Mouse (Mus musculus) left cerebral cortex, postnatal 14 days (tissue): ENCODE measurements around the gene Faf1. TPM values are rescaled to one million over a fixed set of nuclear protein-coding genes. Genes with fewer than 3 reads are reported as not detected.

ENCODE experiments used
- DNase-seq, 2 experiments: peaks; one replicate each; pipeline ENCODE4 v3.0.0; 2021 to 2022; ENCODE audit warnings: low spot score in 2 of 2, mixed read lengths in 1 of 2
- intact Hi-C: fragments of 180-260 bp; cut with DNase I; formaldehyde crosslinking; loops from one replicate; pipeline ENCODE4 v1.15.1; 2025
- total RNA-seq, 2 experiments: library from RNA; stranded (reverse); gene quantifications; 2 replicates each; pipeline ENCODE4 v1.2.3; 2021

Faf1 gene
- total RNA-seq, 2 experiments from 2014 or later, result 23.5 to 26.9 TPM

DNA sequence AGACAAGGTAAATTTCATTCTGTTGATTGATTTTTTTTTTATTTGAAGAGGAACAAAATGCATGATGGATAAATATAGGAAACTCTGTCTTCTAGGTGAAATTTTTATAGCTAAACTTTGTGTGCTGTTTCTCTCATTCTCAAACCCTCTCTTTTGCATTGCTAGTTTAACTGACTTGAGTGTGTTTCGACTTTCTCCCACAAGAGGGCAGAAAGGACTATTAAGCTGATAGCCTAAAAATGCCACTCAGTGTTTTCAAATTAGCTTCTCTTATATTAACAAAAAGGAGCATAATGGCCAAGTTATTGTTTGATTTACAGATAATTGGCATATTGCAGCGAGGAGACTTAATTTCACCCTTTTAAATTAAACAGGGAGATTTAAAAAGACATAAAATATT lies 82.6 kb downstream of the Faf1 start:
- intact Hi-C loops, result loop anchor here (2.0 kb wide), 1 partner anchor 262 kb away; no protein-coding TSS in a partner anchor
- DNase-seq, result peak; percentile 59 to 67

DNA sequence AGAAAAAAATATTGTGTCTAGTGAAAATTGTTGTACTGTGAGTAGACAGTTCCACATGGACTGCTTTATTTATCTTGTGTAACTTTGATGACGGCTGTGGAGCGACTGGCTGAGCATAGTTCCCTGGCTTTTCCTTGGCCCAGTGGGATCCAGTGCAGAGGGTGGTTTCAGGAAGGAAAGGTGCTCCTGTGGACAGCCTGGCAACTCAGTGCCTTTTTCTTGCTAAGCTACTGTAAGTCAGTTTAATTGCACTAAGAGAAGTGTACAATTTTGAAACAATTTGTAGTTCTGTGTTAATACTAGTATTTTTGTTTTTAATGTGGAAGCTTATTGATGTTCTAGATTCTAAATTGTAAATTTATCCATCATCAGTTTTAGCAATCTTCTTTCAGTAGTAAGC lies 83.5 kb downstream of the Faf1 start:
- no peak for DNase-seq
- intact Hi-C loops, result loop anchor here (2.0 to 5.0 kb wide), 2 partner anchors 222 to 261 kb away; no protein-coding TSS in a partner anchor

DNA sequence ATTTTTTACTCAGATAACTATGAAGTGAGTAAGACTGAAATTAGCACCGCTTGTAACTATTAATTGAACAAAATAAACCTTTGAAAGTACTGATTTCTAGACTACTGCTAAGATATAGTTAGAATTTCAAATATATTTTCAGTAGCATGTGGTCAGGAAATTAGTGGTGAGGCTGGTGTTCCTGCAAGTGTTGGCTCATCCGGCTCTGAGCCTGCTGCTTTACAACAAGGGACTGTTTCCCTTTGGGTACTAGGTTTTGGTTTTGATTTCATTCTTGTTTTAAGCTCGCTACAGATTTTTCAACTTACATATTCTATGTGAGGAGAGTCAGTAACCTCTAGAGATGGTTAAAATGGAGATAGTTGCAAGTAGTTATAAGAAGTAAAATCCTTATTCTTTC lies 84.1 kb downstream of the Faf1 start:
- intact Hi-C loops, result loop anchor here (5.0 kb wide), 1 partner anchor 222 kb away; no protein-coding TSS in a partner anchor

DNA sequence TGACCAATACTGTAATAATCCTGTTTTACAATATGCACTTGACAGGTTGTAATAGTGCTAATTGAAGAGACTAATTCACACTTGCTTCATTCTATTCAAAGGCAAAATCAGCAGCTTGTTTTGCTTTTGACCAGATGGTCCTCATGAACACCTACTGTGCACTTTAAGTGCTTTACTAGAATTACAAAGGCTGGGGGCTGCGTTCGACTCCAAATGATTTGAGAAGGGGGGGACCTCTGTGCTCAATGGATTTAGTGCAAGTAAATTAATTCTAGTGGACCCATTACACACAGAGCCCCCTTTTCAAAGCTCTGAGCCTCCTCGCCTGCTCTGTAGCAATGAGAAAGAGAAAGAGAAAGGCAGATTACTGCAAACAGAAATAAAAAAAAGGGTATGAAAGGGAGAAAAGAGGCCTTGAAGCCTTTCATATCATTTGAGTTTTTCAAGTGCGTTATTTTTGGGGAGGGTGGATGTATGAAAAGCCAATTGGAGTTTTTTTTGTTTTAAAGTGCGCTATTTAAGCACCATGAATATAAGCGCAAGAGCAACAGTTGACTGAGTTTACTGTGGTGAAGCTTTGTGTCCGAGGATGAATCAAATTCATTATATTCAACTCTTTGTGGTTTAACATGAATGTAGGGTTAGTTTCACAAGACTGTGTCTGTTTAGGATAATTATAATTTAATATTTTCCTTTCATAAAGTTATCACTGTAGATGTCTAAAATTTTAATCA lies 86.5 kb downstream of the Faf1 start:
- intact Hi-C loops, result loop anchor here (5.0 kb wide), 1 partner anchor 219 kb away; no protein-coding TSS in a partner anchor
- DNase-seq, result no peak

More for the DNA sequence above, 84.1 kb downstream of the Faf1 start:
- DNase-seq, result no peak

DNA sequence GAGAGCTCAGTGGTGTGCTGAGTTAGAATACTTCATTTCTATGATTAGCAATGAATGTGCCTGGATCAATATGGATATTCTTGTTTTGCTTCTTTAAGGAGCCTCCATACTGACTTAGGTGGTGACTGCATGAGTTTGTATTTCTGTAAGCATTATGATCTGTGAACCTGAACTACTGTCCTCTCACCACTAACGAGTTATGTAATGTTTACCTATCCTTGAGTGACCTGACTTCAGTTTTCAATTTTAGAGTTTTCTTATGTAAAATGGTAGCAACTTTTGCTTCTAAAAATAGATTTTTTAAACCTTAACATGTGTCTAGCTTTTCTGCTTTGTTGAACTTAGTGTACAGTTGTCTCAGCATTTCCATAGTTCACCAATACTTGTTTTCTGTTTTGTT lies 92.7 kb downstream of the Faf1 start:
- intact Hi-C loops, result no loop called here
- no peak for DNase-seq

DNA sequence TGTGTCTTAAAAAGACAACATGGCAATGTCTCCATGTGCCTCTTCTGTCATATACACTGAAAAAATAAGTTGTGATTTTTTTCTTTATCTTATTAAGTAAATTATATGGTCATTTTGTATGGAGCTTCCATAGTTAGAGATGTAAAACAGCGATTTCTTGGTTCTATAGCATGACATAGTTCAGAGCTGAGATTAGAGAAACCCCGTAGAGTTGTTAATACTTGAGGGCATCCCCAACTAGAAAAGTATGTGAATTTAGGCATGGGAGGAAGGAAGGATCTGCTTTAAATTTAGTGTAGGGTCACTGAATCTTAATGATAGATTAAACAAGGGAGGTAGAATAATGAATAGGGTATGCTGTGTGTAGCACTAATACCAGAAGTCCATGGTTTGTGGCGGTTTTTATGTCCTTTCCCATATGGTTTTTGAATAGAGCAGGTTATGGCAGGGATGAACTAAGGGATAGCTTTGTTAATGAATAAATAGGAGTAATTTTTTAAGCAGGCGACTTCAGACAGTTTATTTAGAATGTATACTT lies 106.3 kb downstream of the Faf1 start:
- no peak for DNase-seq

DNA sequence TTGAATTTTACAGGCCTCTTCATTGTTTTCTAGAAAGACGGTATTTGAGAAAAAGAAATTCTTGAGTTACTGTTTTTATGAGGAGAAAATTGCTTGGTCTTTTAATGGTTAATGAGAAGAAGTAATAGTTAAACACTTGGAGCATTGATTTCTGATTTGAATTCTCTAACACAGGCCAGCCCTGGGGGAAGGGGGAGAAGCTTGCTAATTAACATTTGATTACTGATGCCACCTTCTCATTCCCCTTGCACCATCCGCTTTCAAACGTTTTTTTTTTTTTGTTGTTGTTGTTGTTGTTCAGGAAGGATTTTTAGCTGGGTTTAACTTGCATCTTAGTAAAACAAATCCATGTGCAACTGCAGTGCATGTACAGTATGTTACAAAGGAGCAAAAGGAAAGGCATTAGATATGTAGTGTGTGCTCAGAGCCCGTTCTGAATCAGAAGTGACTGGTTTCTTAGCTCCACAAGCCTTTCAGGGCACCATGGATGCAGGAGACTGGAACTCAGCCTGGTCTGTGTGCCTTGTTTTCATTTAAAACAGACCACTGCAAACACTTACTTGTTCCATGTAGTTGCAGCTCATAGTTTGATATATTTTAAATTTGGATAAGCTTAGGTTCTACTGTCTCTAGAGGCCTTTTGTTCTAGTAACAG lies 113.1 kb downstream of the Faf1 start:
- intact Hi-C loops, result no loop called here
- DNase-seq, result no peak

More for the DNA sequence above, 106.3 kb downstream of the Faf1 start:
- intact Hi-C loops, result no loop called here

DNA sequence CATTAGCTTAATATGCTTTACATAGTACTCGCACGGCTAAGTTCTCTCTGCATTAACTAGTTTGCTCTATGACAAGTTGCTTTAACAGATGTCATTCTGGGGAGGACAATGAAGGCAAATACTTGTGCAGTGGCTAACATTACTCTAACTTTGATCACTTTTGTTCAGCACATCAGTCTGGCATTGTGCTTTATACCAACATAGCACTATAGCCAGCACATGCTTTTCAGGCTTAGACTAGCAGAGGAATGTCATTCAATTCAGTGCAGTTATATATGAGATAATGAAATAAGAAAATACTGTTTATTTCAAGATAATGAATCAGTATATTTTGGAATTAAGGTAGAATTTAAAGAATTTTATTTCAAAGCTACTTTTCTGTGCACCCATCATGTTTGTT lies 115.9 kb downstream of the Faf1 start:
- intact Hi-C loops, result no loop called here
- DNase-seq, result no peak

DNA sequence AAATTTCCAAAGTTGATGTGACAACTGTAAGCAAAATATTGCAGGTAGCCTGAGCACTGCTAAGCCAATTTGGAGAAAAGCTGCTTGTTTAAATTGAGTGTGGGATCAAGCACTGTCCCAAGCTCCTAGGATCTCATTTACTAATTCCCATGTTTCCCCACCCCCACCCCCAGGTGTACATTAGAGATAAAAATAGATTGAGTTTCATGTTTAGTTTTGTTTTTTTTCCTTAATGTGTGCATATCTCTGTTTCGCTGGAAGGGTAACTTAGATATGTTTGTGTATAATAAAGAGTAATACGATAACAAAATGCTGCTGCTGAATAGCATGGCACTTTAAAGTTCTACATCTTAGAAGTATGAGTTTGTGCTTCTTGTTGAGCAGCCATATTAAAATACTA lies 116.7 kb downstream of the Faf1 start:
- intact Hi-C loops, result no loop called here
- no peak for DNase-seq

DNA sequence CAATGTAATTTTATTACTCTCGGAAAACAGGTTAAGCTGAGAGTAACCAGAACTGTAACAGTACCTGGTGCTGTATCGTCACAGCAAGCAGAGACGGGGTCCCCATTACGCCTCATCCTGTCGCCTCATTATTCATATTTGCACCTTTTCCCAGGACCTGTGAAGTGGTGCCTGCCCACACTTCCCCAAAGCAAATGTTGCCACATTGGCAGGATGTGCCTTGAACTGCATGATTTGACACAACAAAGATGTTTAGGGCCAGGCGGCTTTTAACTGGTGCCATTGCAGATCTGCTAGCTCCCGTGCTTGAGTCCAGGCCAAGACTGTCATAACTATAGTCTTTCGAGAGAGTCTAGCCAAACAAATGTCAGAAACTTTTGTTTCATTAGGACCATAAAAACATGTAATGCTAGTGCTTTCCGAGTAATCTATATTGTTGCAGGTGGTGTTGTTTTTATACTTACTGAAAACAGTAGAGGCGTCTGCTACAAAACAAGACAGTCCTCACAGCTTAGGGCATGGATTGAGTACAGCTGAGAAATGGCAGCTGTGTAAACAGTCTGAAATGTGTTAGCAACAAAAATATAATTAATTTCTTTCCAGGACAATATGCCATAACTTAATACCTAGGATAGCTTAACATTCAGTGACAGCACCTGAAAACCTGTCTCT lies 121.3 kb downstream of the Faf1 start:
- intact Hi-C loops, result no loop called here
- no peak for DNase-seq

DNA sequence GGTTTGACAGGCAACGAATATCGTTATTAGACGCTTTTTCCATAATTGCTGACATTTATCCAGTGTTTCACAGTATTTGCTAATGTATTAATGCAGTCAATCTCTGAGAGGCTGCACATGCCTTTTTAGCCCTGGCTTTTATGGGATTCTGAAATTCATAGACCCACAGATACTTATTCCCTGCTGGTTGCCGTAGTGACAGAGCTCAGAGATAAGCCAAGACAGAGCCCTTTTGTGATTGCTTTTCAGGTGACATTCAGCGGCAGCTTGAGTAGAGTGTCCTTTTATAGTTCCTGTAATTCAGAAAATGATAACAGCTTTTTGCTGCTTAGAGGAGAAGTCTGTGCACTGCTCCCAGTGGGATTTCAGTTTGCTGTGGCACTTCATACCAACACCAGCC lies 130.0 kb downstream of the Faf1 start:
- intact Hi-C loops, result no loop called here
- no peak for DNase-seq

DNA sequence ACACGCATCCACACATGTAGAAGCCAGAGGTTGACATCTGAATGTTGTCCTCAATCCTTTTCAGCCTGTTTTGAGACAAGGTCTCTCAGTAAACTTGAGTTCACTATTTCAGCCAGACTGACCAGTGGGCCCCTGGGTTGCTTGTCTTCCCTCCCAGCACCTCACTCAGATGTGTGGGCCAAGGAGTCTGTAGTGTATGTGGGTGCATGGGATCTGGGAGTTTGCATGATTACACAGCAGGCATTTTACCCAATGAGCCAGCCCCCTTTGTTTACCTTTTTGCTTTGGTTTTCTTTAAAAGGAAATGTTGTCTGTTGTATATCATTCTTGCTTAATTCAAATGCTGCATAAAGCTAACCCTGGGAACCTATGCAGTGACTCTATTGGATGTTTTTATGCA lies 138.8 kb downstream of the Faf1 start:
- DNase-seq, result no peak
- intact Hi-C loops, result loop anchor here (5.0 kb wide), 1 partner anchor 202 kb away; no protein-coding TSS in a partner anchor

DNA sequence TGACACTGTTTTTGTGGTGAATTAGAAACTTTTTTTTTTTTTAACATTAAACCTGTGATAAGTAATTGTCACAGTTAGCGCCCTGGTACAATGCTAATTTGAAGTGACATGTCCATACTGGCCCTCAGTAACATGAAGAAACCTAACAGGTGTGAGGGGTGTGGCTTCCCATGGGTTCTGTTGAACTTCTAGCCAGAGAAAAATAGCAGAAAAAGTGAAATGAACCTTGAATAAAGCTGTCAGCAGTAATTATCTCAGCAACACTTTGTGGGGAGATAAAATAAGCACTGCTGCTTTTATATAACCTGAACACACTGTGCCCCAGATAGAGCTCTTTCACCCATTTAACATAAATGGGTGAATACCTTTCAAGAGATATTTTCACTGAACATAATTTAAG lies 139.2 kb downstream of the Faf1 start:
- no peak for DNase-seq
- intact Hi-C loops, result loop anchor here (5.0 kb wide), 1 partner anchor 202 kb away; no protein-coding TSS in a partner anchor

DNA sequence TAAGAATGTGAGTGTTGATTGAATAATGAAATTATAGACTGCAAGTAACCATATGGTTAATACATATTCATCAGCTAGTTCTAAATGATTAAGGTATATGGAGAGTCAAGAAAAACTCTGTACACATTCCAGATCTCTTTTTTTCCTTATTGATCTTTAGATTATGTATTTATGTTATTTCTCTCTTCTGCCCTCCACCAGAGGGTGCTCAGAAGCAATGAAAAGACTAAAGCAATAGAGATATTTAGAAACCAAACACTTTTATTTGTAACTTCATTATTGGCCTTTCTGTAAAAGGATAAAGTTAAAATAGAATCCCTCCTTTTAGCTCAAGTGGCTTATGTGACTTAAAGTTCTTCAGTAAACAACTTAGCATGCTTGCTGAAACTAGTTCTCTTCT lies 143.1 kb downstream of the Faf1 start:
- DNase-seq, result no peak
- intact Hi-C loops, result loop anchor here (5.0 kb wide), 1 partner anchor 198 kb away; no protein-coding TSS in a partner anchor

DNA sequence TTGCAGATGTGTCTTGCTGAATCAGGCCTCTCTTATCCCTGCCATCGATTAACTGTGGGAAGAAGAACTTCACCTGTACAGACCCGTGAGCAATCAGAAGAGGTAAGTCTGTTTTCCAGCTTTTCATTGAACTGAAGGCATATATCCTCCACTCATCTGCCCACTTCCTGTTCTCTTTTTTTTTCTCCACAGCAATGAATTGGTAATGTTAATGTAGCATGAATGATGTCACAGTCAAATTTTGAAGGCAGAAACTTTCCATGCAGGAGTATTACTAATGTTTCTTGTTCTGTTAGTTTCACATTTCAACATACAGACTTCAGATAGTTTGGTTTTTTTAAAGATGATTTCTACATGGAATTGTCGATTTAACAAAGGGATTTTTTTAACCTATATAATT lies 153.4 kb downstream of the Faf1 start:
- no peak for DNase-seq
- intact Hi-C loops, result no loop called here

DNA sequence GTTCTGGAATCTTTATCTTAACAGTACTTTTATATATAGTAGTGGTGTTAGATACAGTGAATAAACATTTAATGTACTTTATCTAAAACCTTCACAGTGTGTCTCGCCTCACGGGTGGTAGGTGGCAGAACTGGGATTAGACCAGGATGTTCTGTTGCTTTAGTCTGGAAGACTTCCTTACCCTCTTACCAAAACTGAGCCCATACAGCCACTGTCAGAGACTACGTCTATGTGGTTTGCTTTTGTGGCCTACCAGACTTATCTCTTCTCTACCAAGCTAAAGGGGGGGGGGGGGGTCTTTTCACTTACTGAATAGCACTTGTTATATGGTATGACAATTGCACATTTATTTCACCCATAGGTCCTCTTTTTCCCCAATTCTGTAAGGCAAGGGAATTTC lies 181.5 kb downstream of the Faf1 start:
- no peak for DNase-seq
- intact Hi-C loops, result no loop called here

DNA sequence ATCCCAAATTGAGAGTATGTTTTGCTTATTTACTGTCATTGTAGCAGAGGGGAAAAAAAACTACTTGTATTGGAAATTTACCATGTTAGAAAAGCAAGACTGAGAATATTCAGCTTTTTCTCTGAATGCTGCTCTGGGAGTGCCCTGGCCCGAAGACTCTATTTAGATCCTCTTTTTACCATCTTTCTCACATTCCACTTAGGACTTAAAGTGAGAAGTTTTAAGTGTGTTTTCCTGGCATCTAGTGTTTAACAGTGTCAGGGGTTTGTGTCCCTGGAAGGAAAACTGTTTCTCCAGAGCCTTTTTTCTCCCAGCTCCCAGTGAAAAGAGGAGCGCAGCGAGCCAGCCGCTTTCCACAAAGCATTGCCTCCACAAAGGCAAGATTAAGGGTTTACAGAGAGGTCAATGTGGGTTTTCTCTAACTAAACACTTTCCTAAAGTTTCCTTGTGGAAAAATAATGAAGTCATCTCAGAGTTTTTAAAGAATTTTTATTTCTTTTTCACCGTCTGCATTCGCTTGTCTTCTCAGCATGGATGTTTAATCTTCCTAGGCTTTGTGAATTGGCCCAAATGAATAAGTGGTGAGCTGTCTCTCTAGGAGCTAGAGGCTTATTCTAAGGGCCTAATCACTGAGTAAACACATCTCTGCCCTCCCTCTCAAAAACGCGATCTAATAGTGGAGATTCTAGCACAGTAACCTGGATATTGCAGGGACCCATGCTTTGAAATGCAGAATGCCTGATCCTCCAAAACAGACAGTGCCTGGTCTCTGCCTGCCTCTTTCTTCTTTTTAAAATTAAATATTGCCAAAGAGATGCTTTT lies 182.4 kb downstream of the Faf1 start:
- intact Hi-C loops, result no loop called here
- DNase-seq, result no peak

DNA sequence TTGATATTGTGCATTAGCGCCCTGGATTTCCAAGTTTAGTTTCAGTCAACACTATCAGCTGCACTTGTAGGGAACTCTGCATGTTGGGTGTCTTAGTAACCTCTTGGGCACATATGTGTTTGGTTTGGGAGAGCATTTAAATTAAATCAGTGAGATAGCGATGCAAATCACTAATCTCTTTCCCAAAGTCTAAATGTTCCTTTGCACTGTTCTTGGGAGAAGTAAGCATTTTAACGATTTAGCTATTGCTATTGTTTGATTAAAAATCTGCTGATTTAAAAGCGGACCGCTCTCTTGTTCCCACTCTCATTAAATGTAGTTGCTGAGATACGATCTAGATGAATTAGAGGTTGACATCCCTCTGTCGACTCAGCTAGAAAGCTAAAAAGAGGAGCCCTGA lies 183.0 kb downstream of the Faf1 start:
- intact Hi-C loops, result no loop called here
- DNase-seq, result no peak

DNA sequence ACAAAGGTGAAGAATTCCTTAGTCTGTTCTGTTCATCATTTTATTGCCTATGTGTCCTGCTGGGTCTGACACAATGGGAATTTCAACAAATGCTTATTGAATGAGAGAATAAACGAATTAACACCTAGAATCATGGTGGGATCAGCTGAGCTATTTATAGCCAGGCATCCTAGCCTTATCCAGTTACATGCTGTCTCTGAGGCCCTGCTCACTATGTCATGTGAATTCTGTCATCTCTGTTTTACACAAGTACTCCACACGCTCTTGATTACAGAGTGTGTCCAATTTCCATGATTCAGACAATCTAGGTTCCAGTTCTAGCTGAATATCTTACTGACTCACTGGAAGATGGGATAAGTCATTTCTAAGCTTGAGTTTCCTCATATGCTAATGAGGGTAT lies 183.9 kb downstream of the Faf1 start:
- intact Hi-C loops, result no loop called here
- DNase-seq, result peak in 1 of 2 experiments; percentile 12
